Mouse (Mus musculus): Measurements from ENCODE around the gene 9530068E07Rik.
"Not testable (repeated sequence)": the region's sequence is repeated elsewhere in the genome, so short reads cannot be mapped to it uniquely, and the experiment has no call there.

9530068E07Rik gene

DNA sequence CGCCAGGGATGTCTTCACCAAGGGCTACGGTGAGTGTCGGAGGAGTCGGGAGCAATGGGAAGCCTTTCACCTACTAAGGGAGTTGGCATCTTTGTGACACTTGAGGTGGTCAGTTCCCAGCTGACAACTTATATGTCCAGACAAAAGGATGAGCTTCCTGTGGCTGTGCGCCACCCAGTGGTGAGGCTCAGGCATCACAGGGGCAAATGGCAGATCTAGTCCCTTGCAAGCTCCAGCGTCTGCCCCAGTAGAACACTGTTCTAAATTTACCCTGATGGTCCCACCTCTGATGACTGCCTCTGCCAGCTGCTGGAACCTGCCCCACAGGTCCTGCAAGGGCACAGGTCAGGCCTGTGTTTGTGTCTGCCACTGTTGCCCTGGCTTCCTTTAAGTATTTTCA lies 21.9 kb upstream of the 9530068E07Rik start:
- DNase-seq: peak; percentile 26

DNA sequence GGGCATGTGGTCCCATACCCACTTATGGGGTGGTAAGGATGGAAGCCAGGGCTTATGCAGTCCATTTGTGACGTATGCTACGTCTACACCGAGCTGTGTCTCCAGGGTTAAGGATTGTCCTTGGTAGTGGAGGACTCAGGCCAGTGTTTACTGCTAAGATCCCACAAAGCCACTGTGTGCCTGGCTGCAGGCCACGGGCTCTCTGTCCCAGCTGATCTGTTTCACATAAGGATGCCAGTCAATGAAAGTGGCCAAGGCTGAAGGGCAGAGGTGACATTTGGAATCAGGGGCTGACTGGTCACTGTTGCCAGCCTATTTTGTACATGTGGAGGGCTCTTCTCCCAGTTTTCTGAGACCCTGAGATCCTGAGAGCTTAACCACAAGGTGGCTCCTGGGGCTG lies 18.6 kb upstream of the 9530068E07Rik start:
- DNase-seq: no peak

DNA sequence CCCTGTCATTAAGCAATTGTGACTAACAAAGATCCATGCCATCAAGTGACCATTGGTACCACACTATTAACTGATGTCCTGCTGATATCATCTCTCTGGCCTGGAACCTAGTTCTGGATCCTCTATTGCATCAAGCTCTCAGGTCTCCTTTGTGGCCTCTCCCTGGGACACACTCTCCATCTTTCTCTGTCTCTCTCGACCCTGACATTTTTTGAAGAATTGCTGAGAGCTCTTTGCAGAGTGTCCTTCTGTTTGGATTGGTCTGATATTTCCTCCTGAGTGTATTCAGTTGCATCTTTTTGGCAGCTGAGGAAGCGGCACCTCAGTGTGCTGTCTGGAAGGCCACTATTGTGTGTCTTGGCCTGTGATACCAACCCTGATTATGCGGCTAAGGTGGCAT lies 17.0 kb upstream of the 9530068E07Rik start:
- no peak for DNase-seq

DNA sequence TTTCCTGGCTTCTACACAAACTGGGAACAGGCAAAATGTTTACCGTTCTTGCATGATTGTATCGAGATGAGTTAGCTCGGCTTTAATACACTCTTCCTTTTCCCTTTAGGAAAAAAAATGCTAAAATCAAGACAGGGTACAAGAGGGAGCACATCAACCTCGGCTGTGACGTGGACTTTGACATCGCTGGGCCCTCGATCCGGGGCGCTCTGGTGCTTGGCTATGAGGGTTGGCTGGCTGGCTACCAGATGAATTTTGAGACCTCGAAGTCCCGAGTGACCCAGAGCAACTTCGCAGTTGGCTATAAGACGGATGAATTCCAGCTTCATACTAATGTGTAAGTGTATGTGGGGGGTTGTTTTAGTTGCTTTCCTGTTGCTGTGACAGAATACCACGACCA lies 12.5 kb upstream of the 9530068E07Rik start:
- no peak for DNase-seq

DNA sequence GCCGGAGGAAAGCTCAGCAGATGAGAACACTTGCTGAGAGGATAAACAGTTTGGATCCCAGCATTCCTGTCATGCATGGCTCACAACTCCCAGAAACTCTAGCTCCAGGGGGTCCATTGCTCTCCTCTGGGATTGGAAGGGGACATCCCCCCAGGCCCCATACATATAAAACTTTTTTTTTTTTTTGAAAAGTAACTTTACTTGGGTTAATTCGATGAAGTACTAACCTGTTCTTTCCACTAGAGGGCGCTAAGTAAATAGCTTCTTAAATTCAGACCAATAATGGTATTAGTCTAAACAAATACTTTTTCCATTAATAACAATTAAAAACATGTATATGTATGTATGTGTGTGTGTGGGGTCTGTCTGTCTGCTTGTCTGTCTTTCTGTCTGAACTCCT lies 11.6 kb upstream of the 9530068E07Rik start:
- no peak for DNase-seq

DNA sequence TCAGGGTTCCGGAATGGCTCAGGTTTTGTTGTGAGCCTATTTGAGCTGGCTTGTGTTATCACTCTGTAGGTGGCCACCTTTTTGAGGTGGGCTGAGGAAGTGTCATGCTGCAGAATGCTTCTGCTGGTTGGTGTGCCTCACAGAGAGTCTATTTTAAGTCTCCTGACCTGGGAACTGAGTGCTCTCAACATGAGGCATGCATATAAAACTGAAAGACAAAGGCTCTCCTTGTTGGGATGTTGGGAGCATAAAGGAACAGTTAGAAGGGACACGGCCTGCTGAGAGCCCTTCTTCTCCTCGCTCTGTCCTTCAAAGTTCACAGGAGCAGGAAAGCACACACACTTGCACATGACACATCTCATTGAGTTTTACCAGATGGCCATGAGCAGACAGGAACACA lies 9.3 kb upstream of the 9530068E07Rik start:
- no peak for DNase-seq

DNA sequence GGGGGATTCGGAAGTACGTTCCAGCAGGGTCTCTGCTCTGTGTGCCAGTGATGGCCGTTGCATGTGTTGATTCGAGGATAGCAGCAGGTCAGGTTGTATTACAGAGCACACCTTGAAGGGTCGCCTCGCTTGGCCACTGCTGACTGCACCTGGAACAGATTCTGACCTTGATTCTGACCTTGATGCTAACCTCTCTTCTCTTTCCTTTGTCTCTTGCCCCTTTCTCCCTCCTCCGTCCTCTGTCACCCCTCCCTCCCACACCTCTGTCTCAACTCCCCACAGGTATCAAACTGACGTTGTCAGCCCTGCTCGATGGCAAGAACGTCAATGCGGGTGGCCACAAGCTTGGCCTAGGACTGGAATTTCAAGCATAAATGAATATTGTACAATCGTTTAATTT lies 8.1 kb upstream of the 9530068E07Rik start:
- DNase-seq: no peak

DNA sequence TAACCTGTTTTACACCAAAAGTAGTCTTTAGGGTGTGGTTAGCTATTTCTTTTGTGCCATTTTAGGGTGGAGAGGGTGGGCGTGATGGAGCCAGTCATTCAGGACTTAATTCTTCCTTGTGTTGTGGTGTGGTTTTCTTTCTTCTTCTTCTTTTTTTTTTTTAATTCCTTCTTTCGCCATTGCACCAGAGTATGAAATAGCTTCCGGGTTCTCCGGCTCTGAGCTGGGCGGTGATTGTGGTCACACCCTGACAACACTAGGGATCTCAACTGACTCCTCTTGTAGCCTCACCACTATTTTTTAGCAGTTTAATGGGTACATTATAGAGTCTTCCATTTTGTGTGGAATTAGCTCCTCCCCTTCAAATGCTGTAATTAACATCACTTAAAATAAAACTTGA lies 7.2 kb upstream of the 9530068E07Rik start:
- DNase-seq: not testable (repeated sequence)

DNA sequence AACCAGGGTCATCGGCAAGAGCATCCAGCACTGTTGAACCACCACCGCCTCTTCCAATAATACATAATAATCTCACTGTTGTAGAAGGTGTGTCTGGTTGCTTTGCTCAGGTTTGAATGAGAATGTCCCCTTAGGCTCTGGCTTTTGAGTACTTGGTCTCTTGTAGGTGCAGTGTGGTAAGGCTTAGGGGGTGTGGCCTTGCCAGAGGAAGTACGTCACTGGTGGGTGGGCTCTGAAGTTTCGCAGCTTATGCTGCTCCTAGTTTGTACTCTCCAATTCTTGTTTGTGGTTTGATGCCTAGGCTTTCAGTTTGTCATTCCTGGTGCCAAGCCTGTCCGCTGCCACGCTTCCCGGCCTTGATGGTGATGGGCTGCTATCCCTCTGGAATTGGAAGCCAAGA lies 6.3 kb upstream of the 9530068E07Rik start:
- no peak for DNase-seq

DNA sequence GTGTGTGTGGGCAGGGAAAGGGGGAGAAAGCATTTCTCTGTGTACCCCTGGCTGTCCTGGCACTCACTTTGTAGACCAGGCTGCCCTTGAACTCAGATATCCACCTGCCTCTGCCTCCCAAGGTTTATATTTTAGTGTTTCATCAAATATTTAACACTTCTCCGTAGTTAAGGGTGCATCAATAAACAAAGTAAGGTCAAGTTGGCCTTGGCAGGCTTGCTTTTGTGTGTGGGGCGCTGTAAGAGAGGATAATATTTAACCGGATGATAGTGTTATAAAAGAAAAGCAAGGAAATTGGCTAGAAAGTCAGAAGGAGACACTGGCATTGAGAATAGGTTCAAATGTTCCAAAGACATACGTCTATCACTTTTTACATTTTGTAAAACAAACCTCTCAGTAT lies 1.7 kb upstream of the 9530068E07Rik start:
- no peak for DNase-seq

DNA sequence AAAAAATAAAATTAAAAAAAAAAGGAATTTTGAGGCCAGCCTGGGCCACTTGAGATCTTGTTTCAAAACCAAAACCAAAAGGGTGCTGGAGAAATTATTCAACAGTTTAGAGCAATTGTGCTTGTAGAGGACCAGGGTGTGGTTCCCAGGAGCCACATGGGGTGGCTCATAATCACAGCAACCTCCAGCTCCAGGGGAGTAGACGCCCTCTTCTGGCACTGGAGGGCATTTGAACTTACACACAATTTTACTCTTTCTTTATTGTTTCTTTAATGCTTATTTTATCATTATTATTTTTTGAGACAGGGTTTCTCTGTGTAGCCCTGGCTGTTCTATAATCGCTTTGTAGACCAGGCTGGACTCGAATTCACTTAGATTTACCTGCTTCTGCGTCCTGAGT lies 885 bp upstream of the 9530068E07Rik start:
- DNase-seq: no peak

DNA sequence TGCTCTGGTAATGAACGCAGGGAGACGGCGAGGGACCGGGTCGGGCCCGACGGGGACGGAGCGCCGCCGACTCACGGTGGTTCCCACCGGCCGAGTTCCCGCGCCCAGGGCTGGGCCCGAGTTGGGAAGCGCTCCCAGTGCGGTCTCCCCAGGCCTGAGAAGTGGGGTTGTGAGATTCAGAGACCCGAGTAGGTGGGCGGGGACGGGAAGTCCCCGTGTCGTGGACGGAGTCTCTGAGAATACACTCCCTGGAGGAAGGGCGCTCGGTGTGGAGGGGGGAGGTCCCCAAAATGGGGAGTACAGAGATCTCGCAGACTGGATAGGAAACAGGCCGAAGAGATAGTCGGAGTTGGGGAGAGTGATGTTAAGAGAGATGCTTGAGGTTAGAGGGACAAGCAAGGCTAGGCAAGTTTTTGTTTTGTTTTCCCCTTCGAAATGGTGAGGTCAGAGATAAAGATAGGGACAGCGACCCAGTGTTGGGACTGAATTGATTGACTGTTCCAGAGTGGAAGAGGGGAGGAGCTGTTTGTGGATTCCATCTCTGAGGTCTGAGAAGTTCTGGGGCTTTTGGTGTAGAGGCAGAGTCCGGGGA lies 465 bp downstream of the 9530068E07Rik start:
- no peak for DNase-seq

DNA sequence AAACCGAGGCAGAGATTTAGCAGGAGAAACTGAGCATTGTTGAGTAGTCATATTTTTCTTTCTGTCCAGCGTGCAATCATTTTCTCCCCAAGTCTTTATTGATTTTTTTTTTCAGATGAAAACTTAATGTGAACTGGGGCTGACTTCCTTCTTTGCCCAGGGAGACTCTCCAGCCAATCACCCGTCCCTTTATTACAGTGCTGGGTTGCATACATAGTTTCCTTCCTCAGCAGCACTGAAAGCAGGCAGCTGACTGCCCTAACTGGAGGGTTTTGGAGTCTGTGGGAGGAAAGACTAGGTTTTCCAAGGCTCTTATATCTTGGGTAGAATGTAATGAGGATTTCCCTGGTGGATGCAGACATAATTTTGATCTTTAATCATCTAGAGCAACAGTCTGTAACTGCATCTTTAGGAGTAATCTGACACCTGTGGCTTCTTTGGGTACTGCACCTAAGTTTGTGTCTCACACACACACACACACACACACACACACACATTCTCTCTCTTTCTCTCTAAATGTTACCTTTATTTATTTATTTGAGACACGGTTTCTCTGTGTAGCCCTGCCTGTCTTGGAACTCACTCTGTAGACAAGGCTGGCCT lies 1.3 kb downstream of the 9530068E07Rik start:
- DNase-seq: no peak

DNA sequence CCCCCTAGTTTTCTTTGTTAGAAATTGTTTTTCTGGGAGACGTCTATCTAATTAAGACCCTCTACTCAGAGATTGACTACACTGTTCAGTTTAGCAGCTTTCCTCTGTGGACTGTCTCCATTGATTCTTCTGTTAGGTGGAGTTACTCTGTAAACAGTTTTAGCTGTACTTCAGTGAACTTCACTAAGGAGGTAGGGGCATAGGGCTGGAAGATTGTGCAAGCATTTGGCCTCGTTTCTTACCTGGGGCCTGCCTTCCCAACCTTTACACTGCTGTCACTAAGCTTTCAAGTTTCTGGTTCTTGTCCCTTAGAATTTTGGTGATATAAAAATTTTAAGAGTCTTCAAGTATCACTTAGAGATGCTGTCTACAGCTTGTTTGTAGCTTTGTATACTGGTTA lies 5.2 kb downstream of the 9530068E07Rik start:
- no peak for DNase-seq

DNA sequence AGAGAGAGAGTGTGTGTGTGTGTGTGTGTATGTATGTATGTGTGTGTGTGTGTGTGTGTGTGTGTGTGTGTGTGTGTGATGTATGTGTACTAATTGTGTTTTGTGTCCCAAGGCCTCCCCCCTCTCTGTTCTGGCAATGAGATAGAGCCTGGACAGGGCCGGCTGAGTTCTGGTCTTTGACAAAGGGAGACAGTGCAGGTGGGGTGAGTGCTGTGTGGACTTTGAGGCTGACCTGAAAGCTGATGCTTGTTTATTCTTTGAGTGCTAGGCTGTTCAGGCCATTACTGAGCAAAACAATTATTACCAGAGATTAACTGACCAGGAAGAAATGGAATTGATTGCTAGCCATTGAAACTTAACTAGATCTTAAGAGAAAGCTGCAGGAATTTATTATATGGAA lies 6.3 kb downstream of the 9530068E07Rik start:
- DNase-seq: no peak

DNA sequence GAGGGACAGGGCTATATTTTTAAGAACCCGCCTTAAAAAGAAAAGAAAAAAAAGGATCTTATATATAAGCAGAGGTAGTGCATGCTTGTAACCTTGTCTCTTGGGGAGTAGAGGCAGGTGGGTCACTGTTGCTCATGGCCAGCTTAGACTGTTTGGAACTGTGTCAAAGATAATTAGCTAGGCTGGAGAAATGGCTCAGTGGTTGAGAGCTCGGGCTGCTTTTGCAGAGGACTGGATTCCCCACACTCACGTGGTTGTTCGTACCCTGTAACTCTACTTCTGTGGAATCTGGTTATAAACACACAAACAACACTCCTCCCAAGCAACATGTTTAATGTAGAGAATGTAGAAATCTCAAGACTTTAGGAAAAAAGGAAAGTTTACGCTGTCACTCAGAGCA lies 8.0 kb downstream of the 9530068E07Rik start:
- no peak for DNase-seq

DNA sequence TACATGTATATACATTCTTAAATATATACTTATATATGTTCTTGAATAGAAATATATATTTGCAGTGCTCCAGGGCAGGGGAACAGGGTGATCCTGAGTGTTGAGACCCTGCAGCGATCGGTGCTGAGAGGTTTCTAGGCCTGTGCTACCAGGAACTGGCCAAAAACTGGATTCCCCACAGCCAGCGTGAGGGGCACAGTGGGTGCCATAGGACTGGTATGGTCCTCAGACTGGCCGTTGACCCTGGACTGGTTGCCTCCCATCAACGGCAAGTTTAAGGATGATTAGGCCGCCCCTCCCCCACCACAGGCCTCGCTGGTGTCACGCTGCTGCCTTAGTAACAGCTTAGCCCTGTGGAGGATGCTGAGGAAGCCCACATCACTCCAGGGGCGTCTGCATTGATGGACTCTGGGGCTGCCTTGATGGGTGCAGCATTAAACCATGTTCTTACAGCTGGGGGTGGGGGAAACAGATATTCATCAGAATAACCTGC lies 9.0 kb downstream of the 9530068E07Rik start:
- DNase-seq: no peak

DNA sequence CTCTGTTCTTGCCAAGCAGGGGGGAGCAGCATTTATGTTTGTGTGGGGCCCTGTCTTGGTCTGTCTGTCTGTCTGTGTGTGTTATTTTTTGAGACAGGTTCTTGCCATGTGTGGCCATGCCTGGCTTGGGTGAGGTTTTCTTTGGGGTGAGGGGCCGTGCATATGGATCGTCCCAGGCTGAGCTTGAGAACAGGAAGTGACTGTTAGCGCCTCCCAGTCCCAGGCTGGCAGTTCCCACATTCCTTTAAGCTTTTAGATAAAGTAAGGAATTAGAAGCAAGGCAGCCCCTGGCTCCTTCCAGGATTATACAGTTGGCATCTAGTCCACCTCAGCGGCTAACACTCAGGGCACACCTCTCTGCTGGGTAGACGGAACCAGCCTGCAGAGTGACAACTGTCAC lies 13.1 kb downstream of the 9530068E07Rik start:
- DNase-seq: no peak

DNA sequence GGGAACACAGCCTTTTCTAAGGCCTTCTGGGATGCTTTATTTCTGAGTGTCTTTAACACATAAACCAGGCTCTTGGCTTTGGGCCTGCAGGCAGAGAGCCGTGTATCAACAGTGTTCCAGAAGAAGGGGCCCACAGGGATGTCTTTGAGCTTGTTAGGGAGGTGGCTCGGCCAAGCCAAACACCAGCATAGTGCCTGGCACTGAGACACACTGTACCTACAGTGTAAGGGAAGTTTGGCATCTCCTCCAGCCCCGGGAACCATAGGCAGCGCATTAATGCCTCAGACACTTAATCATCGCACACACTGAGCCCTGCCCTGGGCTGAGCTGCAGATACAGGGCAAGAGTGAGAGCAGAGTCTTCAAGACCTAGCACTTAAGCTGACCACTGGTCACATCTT lies 22.1 kb downstream of the 9530068E07Rik start:
- DNase-seq: no peak

DNA sequence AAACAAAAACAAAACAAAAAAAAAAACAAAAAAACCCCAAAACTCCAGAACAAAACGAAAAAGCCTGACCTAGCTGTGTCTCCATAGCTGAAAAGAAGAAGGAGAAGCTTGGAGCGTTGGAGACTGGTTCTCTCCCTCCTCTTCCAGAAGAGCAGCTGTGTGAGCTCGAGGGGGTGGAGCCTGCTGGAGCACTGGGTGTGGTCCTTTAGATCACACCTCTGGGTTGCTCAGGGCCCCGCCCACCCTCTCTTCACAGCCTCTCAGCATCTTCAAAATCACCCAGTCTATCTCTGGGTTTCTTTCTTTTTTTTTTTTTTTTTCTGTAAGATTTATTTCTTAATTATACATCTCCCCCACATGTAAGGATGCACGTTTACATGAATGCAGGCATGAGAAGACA lies 23.0 kb downstream of the 9530068E07Rik start:
- no peak for DNase-seq

DNA sequence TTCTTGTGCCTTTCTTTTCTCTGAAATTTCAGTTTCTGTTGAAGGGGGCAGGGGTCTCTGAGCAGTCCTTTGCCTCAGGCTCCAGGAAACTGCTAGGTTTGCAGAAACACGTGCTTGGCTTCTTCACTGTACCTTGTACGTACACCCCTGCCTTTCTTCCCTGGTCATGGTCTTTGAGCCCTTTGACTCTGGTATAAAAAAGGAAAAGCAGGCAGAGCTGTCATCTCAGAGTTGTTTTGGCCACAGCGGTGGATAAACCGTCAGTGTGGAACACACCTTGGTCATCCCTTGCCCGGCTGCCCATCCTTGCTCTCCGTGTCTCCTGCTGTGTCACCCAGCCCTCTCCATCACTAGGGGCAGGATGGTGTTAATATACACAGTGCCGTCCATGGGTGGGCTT lies 23.6 kb downstream of the 9530068E07Rik start:
- DNase-seq: no peak

DNA sequence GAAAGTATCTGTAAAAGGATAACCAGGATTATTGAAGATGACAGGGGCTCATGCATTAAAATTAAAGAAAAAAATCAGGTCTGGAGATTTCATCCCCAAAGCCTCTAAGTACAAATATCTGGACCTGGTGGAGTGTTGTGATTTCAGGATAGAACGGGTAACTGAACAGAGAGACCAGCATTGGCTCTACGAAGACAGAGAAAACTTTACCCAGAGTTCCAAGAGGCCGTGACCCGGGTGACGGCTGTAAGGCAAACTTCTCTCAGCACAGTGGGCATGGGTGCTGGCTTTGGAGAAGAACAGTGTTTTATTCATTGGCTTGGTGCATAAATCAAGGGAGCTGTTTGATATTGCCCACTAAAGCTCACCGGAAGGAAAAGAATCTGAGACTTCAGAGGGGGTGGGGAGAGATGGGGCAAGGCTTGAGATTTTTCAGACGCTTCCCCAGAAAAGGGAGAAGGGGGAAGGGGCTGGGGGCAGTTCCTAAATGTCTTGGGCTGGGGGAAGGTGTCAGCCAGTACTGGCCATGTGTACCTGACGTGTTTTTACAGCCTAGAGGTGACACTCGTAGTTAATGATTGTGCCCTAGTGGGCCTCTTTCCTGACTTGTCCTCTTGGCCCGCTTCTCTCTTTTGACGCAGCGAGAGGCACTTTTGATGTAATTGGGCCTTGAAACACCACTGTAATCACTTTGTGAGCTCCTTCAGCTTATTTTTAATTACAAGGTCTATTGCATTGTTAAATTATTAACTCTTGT lies 24.2 kb downstream of the 9530068E07Rik start:
- no peak for DNase-seq

DNA sequence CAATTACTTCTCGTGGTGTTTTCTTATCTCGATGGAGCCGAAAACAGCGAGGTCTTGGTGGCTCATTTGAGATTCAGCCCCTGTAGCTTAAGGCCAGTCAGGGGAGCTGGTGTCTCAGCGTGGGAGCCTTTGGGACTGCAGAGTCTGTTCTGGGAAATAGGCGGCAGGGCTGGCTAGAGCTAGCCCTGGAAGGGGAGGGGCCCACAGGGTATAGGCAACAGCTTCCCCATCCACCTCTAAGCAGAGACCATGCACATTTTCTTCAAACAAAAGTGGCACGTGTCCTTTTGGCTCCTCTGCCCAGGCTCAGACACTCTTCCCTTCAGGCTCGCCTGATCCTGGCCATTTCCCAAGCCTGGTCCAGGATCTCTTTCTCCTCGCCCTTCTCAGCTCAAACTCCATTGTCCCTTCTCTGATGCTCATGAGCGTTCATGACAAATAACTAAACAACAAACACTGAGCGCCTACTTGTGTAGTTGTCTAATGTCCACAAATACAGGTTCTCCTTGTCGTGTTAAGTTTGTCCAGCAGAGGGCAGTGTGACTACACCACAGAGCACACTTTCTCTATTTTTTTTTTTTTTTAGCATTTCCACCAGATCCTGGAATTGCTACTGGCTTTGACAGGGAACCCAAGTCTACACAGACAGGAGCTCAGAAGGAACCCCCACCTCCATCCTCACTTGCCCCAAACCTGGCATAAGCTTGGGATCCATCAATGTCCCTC lies 25.0 kb downstream of the 9530068E07Rik start:
- peak; percentile 45 for DNase-seq

DNA sequence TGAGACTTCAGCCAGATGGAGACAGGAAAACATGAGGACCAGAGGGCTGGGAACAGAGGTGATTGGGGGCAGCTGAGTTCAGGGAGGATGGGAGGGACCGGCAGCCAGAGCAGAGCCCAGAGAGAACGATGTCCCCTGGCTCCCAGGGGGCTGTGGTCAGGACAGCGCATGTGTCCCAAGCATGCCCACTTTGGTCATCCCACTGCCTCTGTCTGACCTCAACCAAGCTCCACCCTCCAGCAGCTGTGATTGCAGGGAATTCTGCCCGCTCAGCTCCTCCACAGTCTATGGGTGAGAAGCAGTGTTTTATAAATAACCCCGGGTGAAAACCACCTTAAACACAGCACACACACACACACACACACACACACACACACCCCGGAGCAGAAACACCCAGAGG lies 33.2 kb downstream of the 9530068E07Rik start:
- DNase-seq: no peak

All from right cerebral cortex, postnatal 25 days (tissue).